ENCODE assay signal across 25 mouse cellular contexts in the genomic region with DNA sequence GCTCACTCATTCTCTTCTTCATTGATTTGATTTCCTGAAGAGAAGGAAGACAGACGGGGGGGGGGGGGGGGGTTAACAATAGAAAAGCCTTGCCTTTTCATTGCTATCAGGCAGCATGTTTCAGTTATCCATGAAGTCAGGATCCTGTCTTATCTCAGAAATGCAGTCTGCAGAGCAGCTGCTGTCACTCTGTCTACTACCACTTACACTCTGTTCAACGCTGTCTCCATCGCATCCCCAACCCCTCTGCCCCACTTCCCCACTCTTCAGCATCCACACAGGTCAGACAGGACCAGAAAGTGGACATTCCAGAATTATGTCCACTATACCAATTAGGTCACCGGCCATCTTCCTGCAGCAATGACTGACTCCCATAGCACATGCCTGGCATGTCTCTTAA. TPM values are rescaled to one million over a fixed set of nuclear protein-coding genes. Genes with fewer than 3 reads are reported as not detected.
DNase-seq lines count a peak whose midpoint lies in the region; ATAC-seq lines count a peak whose summit lies in the region.
"Had no signal": no experiment of that assay in that cellular context is flagged by ENCODE, and none has a peak within 500 bp of the region (broad histone marks: within the 10 kb centered on the region; RNA-seq: fewer than 3 reads in every experiment).

No protein-coding gene starts in this region.

- no peak overlapping the region for H3K4me2 ChIP-seq in heart, embryonic 11.5 days
- H3K4me2 ChIP-seq in liver, embryonic 13.5 days, result no peak overlapping the region
- H3K4me2 ChIP-seq in liver, embryonic 11.5 days, result no peak overlapping the region
- H3K4me2 ChIP-seq: embryonic facial prominence, embryonic 12.5 days; embryonic facial prominence, embryonic 15.5 days; hindbrain, embryonic 13.5 days; intestine, embryonic 15.5 days had no signal

- peaks cover 2% of the 10 kb centered on the region; the same call in 1 of the 2 replicates for H3K36me3 ChIP-seq in heart, embryonic 11.5 days (ENCODE audit: control insufficient read depth, insufficient read depth, low read length)
- no peaks in the 10 kb centered on the region for H3K36me3 ChIP-seq in liver, embryonic 13.5 days
- H3K36me3 ChIP-seq in liver, embryonic 11.5 days (ENCODE audit: control insufficient read depth, insufficient read depth, low read length), result peaks cover 2% of the 10 kb centered on the region; the same call in 1 of the 2 replicates
- H3K36me3 ChIP-seq: embryonic facial prominence, embryonic 15.5 days; intestine, embryonic 15.5 days had no signal

- no peak for DNase-seq in heart, adult 8-10 months (ENCODE audit: low spot score)
- no peak for DNase-seq in liver, embryonic 13.5 days
- DNase-seq in liver, embryonic 11.5 days (ENCODE audit: low spot score), result no peak
- DNase-seq in left cerebral cortex, postnatal 4 days, result no peak
- DNase-seq: adrenal gland, adult 8-10 months; adrenal gland, postnatal 25 days; cerebellum, adult 18-20 months; cerebellum, adult 9-10 months; cerebellum, postnatal 14 days; forebrain, postnatal 0 days; gastrocnemius, adult 2 months; gastrocnemius, postnatal 14 days; heart, adult 18-20 months; kidney, adult 11 months had no signal

- intact Hi-C loops in left cerebral cortex, postnatal 4 days (cut with DNase I), result no loop called here

- peaks cover 11% of the 10 kb centered on the region for H3K4me1 ChIP-seq in heart, embryonic 11.5 days (ENCODE audit: control insufficient read depth, insufficient read depth, low read length)
- peaks cover 4% of the 10 kb centered on the region; the same call in 1 of the 2 replicates for H3K4me1 ChIP-seq in liver, embryonic 13.5 days (replicated peaks)
- H3K4me1 ChIP-seq in liver, embryonic 11.5 days (replicated peaks; ENCODE audit: control insufficient read depth, insufficient read depth, low read length), result no peaks in the 10 kb centered on the region; the same call in 1 of the 2 replicates
- H3K4me1 ChIP-seq: intestine, embryonic 15.5 days had no signal

- no peak overlapping the region for H3K4me3 ChIP-seq in heart, embryonic 11.5 days (ENCODE audit: low read depth, low read length)
- no peak overlapping the region for H3K4me3 ChIP-seq in liver, embryonic 13.5 days (replicated peaks)
- no peak overlapping the region for H3K4me3 ChIP-seq in liver, embryonic 11.5 days (ENCODE audit: low read depth, low read length)
- H3K4me3 ChIP-seq: embryonic facial prominence, embryonic 12.5 days; embryonic facial prominence, embryonic 15.5 days; gastrocnemius, adult 2 months; hindbrain, embryonic 10.5 days; hindbrain, embryonic 13.5 days; intestine, embryonic 15.5 days had no signal

- no peak overlapping the region for H3K9ac ChIP-seq in heart, embryonic 11.5 days (ENCODE audit: low read depth, low read length)
- no peak overlapping the region for H3K9ac ChIP-seq in liver, embryonic 13.5 days
- no peak overlapping the region for H3K9ac ChIP-seq in liver, embryonic 11.5 days (ENCODE audit: low read depth, low read length)
- H3K9ac ChIP-seq: embryonic facial prominence, embryonic 12.5 days; embryonic facial prominence, embryonic 15.5 days; forebrain, postnatal 0 days; hindbrain, embryonic 13.5 days; intestine, embryonic 15.5 days had no signal

- H3K27ac ChIP-seq in heart, embryonic 11.5 days (ENCODE audit: low read depth, low read length), result 0 out of 2 replicates have a peak overlapping the region, but pooled peaks have one; percentile 22
- no peak overlapping the region for H3K27ac ChIP-seq in liver, embryonic 13.5 days
- no peak overlapping the region for H3K27ac ChIP-seq in liver, embryonic 11.5 days (ENCODE audit: low read depth, low read length)
- H3K27ac ChIP-seq: embryonic facial prominence, embryonic 12.5 days; embryonic facial prominence, embryonic 15.5 days; gastrocnemius, adult 2 months; hindbrain, embryonic 10.5 days; hindbrain, embryonic 13.5 days; intestine, embryonic 15.5 days had no signal

- no peaks in the 10 kb centered on the region for H3K9me3 ChIP-seq in heart, embryonic 11.5 days (replicated peaks; ENCODE audit: control insufficient read depth, low read length)
- no peaks in the 10 kb centered on the region for H3K9me3 ChIP-seq in liver, embryonic 13.5 days (replicated peaks)
- no peaks in the 10 kb centered on the region for H3K9me3 ChIP-seq in liver, embryonic 11.5 days (ENCODE audit: control insufficient read depth, low read length)
- H3K9me3 ChIP-seq: embryonic facial prominence, embryonic 12.5 days; embryonic facial prominence, embryonic 15.5 days; hindbrain, embryonic 10.5 days; hindbrain, embryonic 13.5 days; intestine, embryonic 15.5 days had no signal

- 30% methylated on average over 4 of the region's 4 CpGs for WGBS in heart, embryonic 11.5 days (ENCODE audit: insufficient replicate concordance)
- 42% methylated on average over 4 of the region's 4 CpGs for WGBS in liver, embryonic 13.5 days (ENCODE audit: insufficient replicate concordance)
- WGBS in liver, embryonic 11.5 days, result 59% methylated on average over 4 of the region's 4 CpGs

- no peak for ATAC-seq in heart, embryonic 11.5 days (replicated peaks; ENCODE audit: insufficient number of reproducible peaks, low FRiP score, low TSS enrichment)
- 0 out of 2 replicates have a peak, but pooled peaks have one; percentile 45 for ATAC-seq in liver, embryonic 13.5 days (ENCODE audit: low read depth)
- ATAC-seq in liver, embryonic 11.5 days (replicated peaks; ENCODE audit: low FRiP score), result no peak
- peak; percentile 84 for ATAC-seq in megakaryocyte-erythroid progenitor cell, adult 5-6 weeks (replicated peaks; ENCODE audit: low FRiP score, low TSS enrichment, poor library complexity, severe bottlenecking)
- ATAC-seq: activated CD4-positive, CD25-positive, alpha-beta regulatory T cell, adult 4 months; CD4-positive, CD25-positive, alpha-beta regulatory T cell, adult 4 months; forebrain, embryonic 14.5 days; forebrain, postnatal 0 days; hindbrain, embryonic 16.5 days; intestine, embryonic 15.5 days had no signal

- H3K27me3 ChIP-seq in heart, embryonic 11.5 days (ENCODE audit: control insufficient read depth, insufficient read depth, low read length), result no peaks in the 10 kb centered on the region
- no peaks in the 10 kb centered on the region for H3K27me3 ChIP-seq in liver, embryonic 13.5 days
- H3K27me3 ChIP-seq in liver, embryonic 11.5 days (replicated peaks; ENCODE audit: control insufficient read depth, insufficient read depth, low read length), result no peaks in the 10 kb centered on the region
- H3K27me3 ChIP-seq: embryonic facial prominence, embryonic 12.5 days; embryonic facial prominence, embryonic 15.5 days; hindbrain, embryonic 13.5 days; intestine, embryonic 15.5 days had no signal

RNA-seq across cellular contexts. Expression of a gene that starts 49.9 kb away (rescaled TPM):
- 25.2 and 28.7 TPM in 2 replicates for polyA plus RNA-seq in heart, embryonic 11.5 days (2014; fragmentation: Nextera tagmentation; extraction: Ambion mirVana)
- 10 to 100 TPM; 10.5 to 13.8 (median 11.0) TPM for total RNA-seq in heart, adult 8-10 months (2022)
- polyA plus RNA-seq in liver, embryonic 13.5 days (2015; fragmentation: Nextera tagmentation; extraction: Ambion mirVana), result 9.1 and 12.1 TPM in 2 replicates
- polyA plus RNA-seq in liver, embryonic 11.5 days (2014; fragmentation: Nextera tagmentation; extraction: Ambion mirVana), result 20.9 and 22.7 TPM in 2 replicates
- total RNA-seq in megakaryocyte-erythroid progenitor cell, adult 5-6 weeks (2014; fragmentation: Nextera tagmentation), result 29.4 and 34.9 TPM in 2 replicates
- total RNA-seq in megakaryocyte-erythroid progenitor cell, adult 5-6 weeks (2017), result 47.9 and 58.8 TPM in 2 replicates
- total RNA-seq in left cerebral cortex, postnatal 4 days (2021), result 10 to 100 TPM; 77.8 to 81.4 TPM

RNA-seq across cellular contexts. Expression of a gene that starts 50.0 kb away (rescaled TPM):
- 2.8 and 3.2 TPM in 2 replicates for polyA plus RNA-seq in heart, embryonic 11.5 days (2014; fragmentation: Nextera tagmentation; extraction: Ambion mirVana)
- under 1 TPM; 0.60 to 0.84 (median 0.71) TPM for total RNA-seq in heart, adult 8-10 months (2022)
- 0.62 and 0.74 TPM in 2 replicates for polyA plus RNA-seq in liver, embryonic 13.5 days (2015; fragmentation: Nextera tagmentation; extraction: Ambion mirVana)
- 2.1 and 2.7 TPM in 2 replicates for polyA plus RNA-seq in liver, embryonic 11.5 days (2014; fragmentation: Nextera tagmentation; extraction: Ambion mirVana)
- not detected in 2 replicates for total RNA-seq in megakaryocyte-erythroid progenitor cell, adult 5-6 weeks (2014; fragmentation: Nextera tagmentation)
- not detected in 2 replicates for total RNA-seq in megakaryocyte-erythroid progenitor cell, adult 5-6 weeks (2017)
- total RNA-seq in left cerebral cortex, postnatal 4 days (2021), result 10 to 100 TPM; 35.2 to 38.1 TPM

Comparison
In these comparisons a context has a peak if more than half of its experiments do, and no peak if none do; other contexts are left out.
1. ATAC-seq: peak in liver, embryonic 13.5 days (single experiment) and megakaryocyte-erythroid progenitor cell, adult 5-6 weeks (single experiment); none in heart, embryonic 11.5 days (single experiment) and liver, embryonic 11.5 days (single experiment).
2. RNA of a gene that starts 50.0 kb away (total RNA-seq): 35.2 to 38.1 TPM in left cerebral cortex, postnatal 4 days; 0.60 to 0.84 TPM in heart, adult 8-10 months and not detected in megakaryocyte-erythroid progenitor cell, adult 5-6 weeks; every median in the first group is over 10 times any median in the second.